ENCODE assay signal across 8 mouse cellular contexts in the genomic region with DNA sequence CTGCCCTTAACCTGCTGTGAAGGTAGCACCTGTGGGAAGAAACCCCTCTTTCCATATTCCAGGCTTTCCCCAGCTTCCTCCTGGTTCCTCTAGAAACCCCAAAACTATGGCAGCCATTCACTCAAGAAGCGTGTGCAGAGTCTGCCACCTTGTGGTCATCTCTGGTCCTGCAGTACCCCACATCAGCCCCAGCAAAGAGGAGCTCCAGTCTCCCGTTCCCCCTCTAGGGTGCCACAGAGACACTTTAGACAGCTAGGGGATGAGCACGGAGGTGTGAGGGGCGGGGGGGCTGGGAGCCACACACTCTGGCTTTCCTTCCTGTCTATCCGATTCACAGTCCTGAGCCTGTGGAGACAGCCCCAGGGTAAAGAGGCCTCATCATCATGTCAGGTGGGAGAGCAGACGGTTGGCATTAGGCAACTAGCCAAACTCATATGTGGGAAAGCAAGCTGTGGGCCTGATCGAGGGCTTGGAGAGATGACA.
DNase-seq lines count a peak whose midpoint lies in the region; ATAC-seq lines count a peak whose summit lies in the region.

No protein-coding gene starts in this region.

- H3K27ac ChIP-seq in forebrain, embryonic 16.5 days (ENCODE audit: low read length) = no peak overlapping the region
- H3K27ac ChIP-seq in hindbrain, embryonic 12.5 days = no peak overlapping the region

- no peak overlapping the region for H3K4me2 ChIP-seq in forebrain, embryonic 16.5 days (ENCODE audit: low read length)
- H3K4me2 ChIP-seq in hindbrain, embryonic 12.5 days (replicated peaks) = no peak overlapping the region

- ATAC-seq in forebrain, embryonic 16.5 days = peak; percentile 76
- peak; percentile 52 for ATAC-seq in hindbrain, embryonic 12.5 days (ENCODE audit: low FRiP score)
- ATAC-seq in megakaryocyte, adult 5-6 weeks (ENCODE audit: poor library complexity, severe bottlenecking) = peak; percentile 72

- no peaks in the 10 kb centered on the region for H3K27me3 ChIP-seq in forebrain, embryonic 16.5 days (replicated peaks; ENCODE audit: control insufficient read depth, insufficient read depth, low read length)
- H3K27me3 ChIP-seq in hindbrain, embryonic 12.5 days = peaks cover 28% of the 10 kb centered on the region

- H3K36me3 ChIP-seq in forebrain, embryonic 16.5 days (ENCODE audit: control insufficient read depth, insufficient read depth) = no peaks in the 10 kb centered on the region
- H3K36me3 ChIP-seq in hindbrain, embryonic 12.5 days = no peaks in the 10 kb centered on the region

- H3K4me1 ChIP-seq in forebrain, embryonic 16.5 days (replicated peaks; ENCODE audit: control insufficient read depth, insufficient read depth, low read length) = peaks cover 8% of the 10 kb centered on the region; the same call in 1 of the 2 replicates
- 0 out of 2 replicates have a peak, but pooled peaks cover 4% of the 10 kb centered on the region for H3K4me1 ChIP-seq in hindbrain, embryonic 12.5 days

- H3K9ac ChIP-seq in forebrain, embryonic 16.5 days (replicated peaks; ENCODE audit: low read depth, low read length) = no peak overlapping the region
- no peak overlapping the region for H3K9ac ChIP-seq in hindbrain, embryonic 12.5 days

- 6% methylated on average over 7 of the region's 7 CpGs for WGBS in forebrain, embryonic 16.5 days
- WGBS in hindbrain, embryonic 12.5 days = 23% methylated on average over 7 of the region's 7 CpGs

- no peak overlapping the region for H3K4me3 ChIP-seq in forebrain, embryonic 16.5 days (replicated peaks; ENCODE audit: low read length)
- no peak overlapping the region for H3K4me3 ChIP-seq in hindbrain, embryonic 12.5 days

- H3K9me3 ChIP-seq in forebrain, embryonic 16.5 days (ENCODE audit: control insufficient read depth, low read length) = no peaks in the 10 kb centered on the region
- H3K9me3 ChIP-seq in hindbrain, embryonic 12.5 days (replicated peaks) = no peaks in the 10 kb centered on the region

- DNase-seq in Muller cell, postnatal 12 days (ENCODE audit: inconsistent ontology term) = peak; percentile 60
- DNase-seq in cerebellum, adult 11 months = peak; percentile 77
- DNase-seq in layer of hippocampus, postnatal 14 days (ENCODE audit: low spot score in 2 of 2) = peak; percentile 88 to 91
- peak; percentile 84 to 91 for DNase-seq in right cerebral cortex, postnatal 10 days (ENCODE audit: low spot score in 2 of 2)
- DNase-seq in urinary bladder, postnatal 36 days (ENCODE audit: low spot score in 2 of 2) = peak; percentile 45 to 61
